Mouse (Mus musculus) lung, postnatal 0 days (tissue): ENCODE measurements around the gene Gimap5. TPM values are rescaled to one million over a fixed set of nuclear protein-coding genes. Genes with fewer than 3 reads are reported as not detected.
A peak's percentile ranks its signal among the peaks of the same experiment; 100 is the strongest.

Experiments used
- ATAC-seq: fragments of 200-750 bp; cut with Nextera tagmentation; 2 replicates; pipeline ENCODE4 v1.8.0; 2017; ENCODE audit warnings: moderate library complexity
- DNase-seq: peaks from one replicate; pipeline ENCODE4 v3.0.0-alpha.2; 2016; ENCODE audit warnings: low spot score
- H3K27ac ChIP-seq: fragments of 300-500 bp; sonication (generic); 2 replicates; pipeline ENCODE4 v1.5.1; 2014; ENCODE audit warnings: antibody characterized with exemption, mild to moderate bottlenecking, low read length, mixed read lengths
- H3K27me3 ChIP-seq: fragments of 300-500 bp; sonication (generic); replicated peaks from 2 replicates; pipeline ENCODE4 v1.6.1; 2014; ENCODE audit warnings: low read length, mixed read lengths; ENCODE audit not compliant: insufficient read depth
- H3K36me3 ChIP-seq: fragments of 300-500 bp; sonication (generic); 2 replicates; pipeline ENCODE4 v1.6.1; 2014; ENCODE audit warnings: low read length, mixed read lengths; ENCODE audit not compliant: insufficient read depth
- H3K4me1 ChIP-seq: fragments of 300-500 bp; sonication (generic); 2 replicates; pipeline ENCODE4 v1.6.1; 2014; ENCODE audit warnings: antibody characterized with exemption, low read depth, low read length, mixed read lengths; ENCODE audit not compliant: insufficient read depth
- H3K4me2 ChIP-seq: fragments of 300-500 bp; sonication (generic); replicated peaks from 2 replicates; pipeline ENCODE4 v1.6.1; 2014; ENCODE audit warnings: low read depth, mild to moderate bottlenecking, low read length, moderate library complexity, mixed read lengths
- H3K4me3 ChIP-seq: fragments of 300-500 bp; sonication (generic); 2 replicates; pipeline ENCODE4 v1.5.1; 2014; ENCODE audit warnings: low read depth, low read length
- H3K9ac ChIP-seq: fragments of 300-500 bp; sonication (generic); replicated peaks from 2 replicates; pipeline ENCODE4 v1.6.1; 2014; ENCODE audit warnings: low read depth, mild to moderate bottlenecking
- H3K9me3 ChIP-seq: fragments of 300-500 bp; sonication (generic); 2 replicates; pipeline ENCODE4 v1.6.1; 2016; ENCODE audit warnings: low read length, mixed read lengths
- CTCF ChIP-seq: IDR thresholded peaks from 2 replicates; pipeline ENCODE4 v1.5.1; 2016; ENCODE audit warnings: antibody characterized with exemption, mild to moderate bottlenecking
- EP300 ChIP-seq: IDR thresholded peaks from 2 replicates; pipeline ENCODE4 v1.6.1; 2016; ENCODE audit warnings: antibody characterized with exemption, mild to moderate bottlenecking, control low read depth
- WGBS: fragments of 180-500 bp; shearing (Covaris S2); extraction: QIAGEN DNeasy Blood & Tissue Kit; methylation state at CpG from one replicate; pipeline ENCODE4 v1.1.7; 2014; 5-methylcytosine and 5-hydroxymethylcytosine counted together
- polyA plus RNA-seq: library from polyadenylated mRNA; unstranded; fragments of >200 nt; fragmentation: Nextera tagmentation; extraction: Ambion mirVana; gene quantifications from 2 replicates; pipeline ENCODE4 v1.2.1, GENCODE M21; 2015

Gimap5 gene
- polyA plus RNA-seq, 1 experiment from 2014 or later: 49.8 TPM

DNA sequence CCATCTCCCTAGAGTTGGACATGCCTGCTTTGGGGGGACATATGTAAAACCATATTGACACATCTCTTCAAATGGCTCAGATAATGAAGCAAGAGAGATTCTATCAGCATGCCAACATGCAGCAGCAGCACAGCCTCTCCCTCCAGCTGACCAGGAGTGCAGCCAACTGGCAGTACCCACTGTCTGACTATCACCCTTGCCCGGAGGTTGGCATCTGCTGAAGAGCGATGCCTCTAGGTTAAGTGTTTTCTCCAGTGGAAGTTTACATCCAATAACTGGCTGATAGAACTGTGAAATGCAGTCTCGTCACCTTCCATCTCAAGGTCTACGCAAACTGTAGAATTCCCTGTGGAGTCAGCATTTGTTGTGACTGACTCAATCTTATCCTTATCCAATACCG, 8.3 kb upstream of the Gimap5 start:
- peaks cover 4% of the 10 kb centered on the region; the same call in 1 of the 2 replicates for H3K4me1 ChIP-seq
- ATAC-seq (no peak), DNase-seq (no peak)
- no peaks in the 10 kb centered on the region for H3K27me3 ChIP-seq
- no peaks in the 10 kb centered on the region for H3K9me3 ChIP-seq
- no peak overlapping the region for H3K4me3 ChIP-seq
- no peak overlapping the region for H3K9ac ChIP-seq
- no peak overlapping the region for H3K4me2 ChIP-seq
- H3K27ac ChIP-seq: no peak overlapping the region
- TF ChIP-seq EP300 (no peak), CTCF (no peak)
- 83% methylated on average over 5 of the region's 5 CpGs for WGBS
- no peaks in the 10 kb centered on the region for H3K36me3 ChIP-seq

DNA sequence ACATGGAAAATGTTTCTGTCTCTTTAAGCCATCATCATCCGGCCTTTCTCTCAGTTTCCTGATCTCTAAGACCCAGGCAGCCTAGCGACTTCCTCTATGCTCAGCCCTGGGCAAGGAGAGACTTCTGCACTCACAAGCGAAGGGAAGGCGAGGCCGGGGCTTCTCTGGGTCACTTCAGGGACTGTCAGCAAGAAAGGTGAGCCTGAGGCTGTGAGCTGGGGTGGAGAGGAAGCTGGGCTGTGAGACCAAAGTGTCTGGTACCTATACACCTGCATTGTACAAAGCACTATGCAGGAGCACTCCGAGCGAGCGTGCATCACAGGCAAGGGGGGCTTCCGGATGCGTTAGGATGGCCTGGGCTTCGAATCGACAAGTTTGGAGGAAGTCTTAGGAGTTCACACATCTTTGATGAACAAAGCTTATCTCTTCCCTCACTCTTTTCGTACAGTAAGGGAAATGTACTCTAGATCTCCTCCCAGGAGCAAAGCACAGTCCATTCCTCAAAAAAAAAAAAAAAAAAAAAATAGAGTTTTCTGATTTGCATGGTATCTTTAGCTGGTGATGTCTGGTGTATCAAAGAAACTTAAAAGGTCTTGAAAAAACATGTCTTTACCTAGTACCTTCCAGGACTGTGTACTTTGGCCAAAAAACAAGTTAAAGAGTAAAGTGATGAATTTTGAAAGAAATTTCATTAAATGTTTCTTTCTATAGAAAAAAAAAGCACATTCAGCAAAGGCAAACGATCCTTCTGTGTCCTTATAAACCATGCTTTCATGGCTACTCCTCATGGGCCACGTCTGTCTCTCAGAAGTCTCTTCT, 6.8 kb upstream of the Gimap5 start, which contains the start of gene Gimap1:
TSS of gene Gimap1 (plus strand) at position 94 of the 819 bp plus-strand sequence.
- Histone ChIP-seq H3K9ac (0 out of 2 replicates have a peak within 1 kb of the TSS, but pooled peaks have one; percentile 23), H3K4me1 (peaks cover 7% of the 10 kb centered on the region; the same call in 1 of the 2 replicates), H3K27ac (peak within 1 kb of the TSS; percentile 68), H3K36me3 (no peaks in the 10 kb centered on the region), H3K9me3 (no peaks in the 10 kb centered on the region), H3K4me3 (peak within 1 kb of the TSS; percentile 33), H3K27me3 (no peaks in the 10 kb centered on the region), H3K4me2 (peak within 1 kb of the TSS; percentile 47)
- peak; percentile 59 for ATAC-seq
- DNase-seq: peak; percentile 29
- 46% methylated on average over 15 of the region's 15 CpGs for WGBS
- TF ChIP-seq EP300: peak; percentile 55; the same call in 1 of the 2 replicates
- TF ChIP-seq CTCF: no peak

DNA sequence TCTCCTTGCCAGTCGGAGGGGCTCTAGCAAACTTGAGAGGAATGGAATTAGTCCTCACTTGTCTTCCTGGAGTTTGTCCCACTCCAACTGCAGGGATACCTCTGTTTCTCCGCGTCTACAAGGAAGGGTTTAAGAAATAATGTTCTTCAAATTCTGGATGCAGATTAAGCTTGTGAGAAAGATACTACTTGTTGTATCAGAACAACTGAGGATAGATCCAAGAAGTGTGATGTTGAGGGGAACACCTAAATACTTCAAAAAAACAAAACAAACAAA, 6.3 kb upstream of the Gimap5 start:
- Histone ChIP-seq H3K4me2 (peak overlapping the region; percentile 47), H3K4me1 (peaks cover 7% of the 10 kb centered on the region; the same call in 1 of the 2 replicates), H3K27me3 (no peaks in the 10 kb centered on the region), H3K9ac (0 out of 2 replicates have a peak overlapping the region, but pooled peaks have one; percentile 23), H3K4me3 (peak overlapping the region; percentile 33), H3K27ac (peak overlapping the region; percentile 57), H3K36me3 (no peaks in the 10 kb centered on the region), H3K9me3 (no peaks in the 10 kb centered on the region)
- DNase-seq (no peak), ATAC-seq (no peak)
- TF ChIP-seq EP300 (no peak), CTCF (no peak)
- WGBS: 68% methylated on average over 3 of the region's 3 CpGs

DNA sequence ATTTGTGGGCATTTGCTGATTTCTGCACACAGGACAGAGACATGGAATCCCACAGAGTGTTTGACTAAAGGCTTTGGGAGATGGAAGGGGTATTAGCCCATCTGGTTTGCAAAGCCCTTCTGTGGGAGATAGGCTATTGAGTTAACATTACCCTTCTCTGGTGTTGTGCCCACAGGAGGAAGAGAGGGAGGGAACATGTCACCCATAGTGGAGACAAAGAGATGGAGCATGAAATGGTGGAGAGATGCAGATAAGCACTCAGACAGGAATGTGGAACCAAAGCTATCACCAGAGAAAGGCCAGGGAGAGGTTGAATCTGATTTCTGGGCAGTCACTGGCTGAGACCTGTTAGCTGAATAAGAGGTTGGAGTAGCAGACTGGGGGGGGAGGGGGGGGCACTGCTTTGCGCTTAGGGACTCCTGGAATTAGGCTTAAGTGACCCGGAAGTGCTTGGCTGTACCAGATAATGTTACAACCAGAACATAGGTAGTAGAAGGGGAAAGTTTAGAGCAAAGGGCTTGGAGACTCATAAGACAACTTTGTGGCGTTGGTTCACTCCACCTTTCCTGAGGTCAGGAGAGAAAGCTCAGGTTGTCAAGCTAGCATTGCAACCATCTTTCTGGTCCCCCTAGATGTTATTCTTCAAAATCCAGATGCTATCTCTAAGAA, 5.4 kb upstream of the Gimap5 start:
- Histone ChIP-seq H3K36me3 (no peaks in the 10 kb centered on the region), H3K9ac (no peak overlapping the region), H3K4me1 (peaks cover 7% of the 10 kb centered on the region; the same call in 1 of the 2 replicates), H3K27ac (peak overlapping the region; percentile 62; the same call in 1 of the 2 replicates), H3K4me3 (0 out of 2 replicates have a peak overlapping the region, but pooled peaks have one; percentile 12), H3K9me3 (no peaks in the 10 kb centered on the region), H3K4me2 (peak overlapping the region; percentile 47), H3K27me3 (no peaks in the 10 kb centered on the region)
- no peak for DNase-seq
- no peak for ATAC-seq
- WGBS: 35% methylated on average over 3 of the region's 3 CpGs
- TF ChIP-seq EP300 (no peak), CTCF (no peak)

DNA sequence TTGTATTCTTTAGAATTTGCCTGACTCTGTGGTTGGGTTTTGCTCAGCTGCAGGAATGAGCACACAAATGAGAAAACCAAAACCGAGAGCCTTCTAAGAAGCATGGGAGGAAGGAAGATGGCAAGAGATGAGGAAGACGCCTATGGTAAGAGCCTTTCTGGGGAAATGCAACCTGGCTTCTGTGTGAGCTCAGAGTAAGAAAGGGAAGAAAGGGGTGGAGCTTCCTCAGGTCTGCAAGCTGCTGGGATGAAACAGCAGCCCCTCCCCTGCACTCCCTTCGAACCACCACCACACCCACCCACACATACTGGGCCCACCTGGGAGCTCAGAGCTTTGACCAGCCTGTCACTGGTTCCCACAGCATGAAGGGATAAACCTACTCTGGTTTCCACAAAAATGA, 4.7 kb upstream of the Gimap5 start:
- H3K27me3 ChIP-seq: no peaks in the 10 kb centered on the region
- no peak overlapping the region for H3K4me3 ChIP-seq
- ATAC-seq (no peak), DNase-seq (no peak)
- H3K9ac ChIP-seq: no peak overlapping the region
- TF ChIP-seq EP300 (no peak), CTCF (no peak)
- no peak overlapping the region; the same call in 1 of the 2 replicates for H3K27ac ChIP-seq
- peaks cover 7% of the 10 kb centered on the region; the same call in 1 of the 2 replicates for H3K4me1 ChIP-seq
- no peaks in the 10 kb centered on the region for H3K9me3 ChIP-seq
- H3K36me3 ChIP-seq: no peaks in the 10 kb centered on the region
- H3K4me2 ChIP-seq: no peak overlapping the region; the same call in 1 of the 2 replicates
- WGBS: 22% methylated on average over 3 of the region's 3 CpGs

DNA sequence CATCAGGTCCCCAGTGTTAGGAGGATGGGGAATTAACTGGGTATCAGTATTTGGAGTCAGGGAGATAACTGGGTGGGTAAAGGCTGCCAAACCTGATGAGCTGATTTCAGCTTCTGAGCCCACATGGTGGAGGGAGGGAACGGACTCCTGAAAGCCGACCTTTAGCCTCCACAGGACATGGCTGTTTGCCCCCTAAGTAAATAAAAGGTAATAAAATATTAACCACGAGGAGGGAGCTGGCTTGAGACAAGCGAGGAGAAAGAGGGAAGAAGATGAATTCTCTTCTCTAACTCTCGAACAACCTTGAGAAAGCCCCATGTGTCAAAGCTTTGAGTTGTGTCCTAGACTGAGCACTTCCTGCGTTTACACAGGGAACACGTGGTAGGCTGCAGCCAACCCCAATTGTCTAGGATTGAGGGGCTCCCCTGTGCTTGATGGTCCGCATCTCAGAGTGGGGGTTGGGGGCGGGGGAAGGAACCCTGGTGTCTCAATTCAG, 4.2 kb upstream of the Gimap5 start:
- Histone ChIP-seq H3K36me3 (no peaks in the 10 kb centered on the region), H3K9ac (no peak overlapping the region), H3K4me3 (no peak overlapping the region), H3K4me1 (peaks cover 7% of the 10 kb centered on the region; the same call in 1 of the 2 replicates), H3K9me3 (no peaks in the 10 kb centered on the region), H3K27me3 (no peaks in the 10 kb centered on the region), H3K27ac (no peak overlapping the region; the same call in 1 of the 2 replicates), H3K4me2 (no peak overlapping the region)
- ATAC-seq (no peak), DNase-seq (no peak)
- WGBS: 12% methylated on average over 9 of the region's 9 CpGs
- TF ChIP-seq CTCF (no peak), EP300 (no peak)
